Mouse (Mus musculus) heart, embryonic 15.5 days (tissue): ENCODE measurements at regions not wholly inside any gene's neighbourhood (a gene's known extent, or its start where the extent isn't known, plus 50 kb on each side); places are given as distances from the start of the nearest gene placed in this dataset. TPM values are rescaled to one million over a fixed set of nuclear protein-coding genes. Genes with fewer than 3 reads are reported as not detected.

Experiments used
- microRNA-seq: library from miRNA; unstranded; fragments of <30 nt; microRNA quantifications from one replicate; pipeline ENCODE4, GENCODE M21; 2016

Small RNA genes in the stretch of these regions (microRNA-seq; reads per million reads assigned to microRNA genes)
- not detected for gene Gm26042
